Mouse (Mus musculus): ENCODE results near the gene Dennd2d.

GRCm38 (mm10) chr3:106494417-106494950 lies 12.3 kb downstream of the Dennd2d start:
- no peak for TF ChIP-seq MYOD1 (IDR thresholded peaks at IDR 0.05; ENCODE audit: control insufficient read depth in 1 of 3, insufficient read length in 2 of 3, low read depth in 2 of 3)
- no peak for TF ChIP-seq MAX (IDR thresholded peaks at IDR 0.05; ENCODE audit: low read depth)
- no peak for TF ChIP-seq TCF3 (IDR thresholded peaks at IDR 0.05; ENCODE audit: insufficient read length, low read depth)
- no peak for TF ChIP-seq POLR2A (IDR thresholded peaks at IDR 0.05; ENCODE audit: insufficient read length, low read depth)
